Mouse (Mus musculus) olfactory bulb, adult 2 months (tissue): Measurements from ENCODE around the gene Cct7.

Source experiments
- CTCF ChIP-seq: fragments of 200-500 bp; IDR thresholded peaks from 2 replicates; pipeline ENCODE4 v1.5.1; 2012; ENCODE audit warnings: low read depth, mild to moderate bottlenecking, low read length, moderate library complexity; ENCODE audit not compliant: insufficient read depth
- POLR2A ChIP-seq: fragments of 200-500 bp; IDR thresholded peaks from 2 replicates; pipeline ENCODE4 v1.6.1; 2012; ENCODE audit warnings: mild to moderate bottlenecking, low read depth, low read length, moderate library complexity; ENCODE audit not compliant: insufficient read depth

DNA sequence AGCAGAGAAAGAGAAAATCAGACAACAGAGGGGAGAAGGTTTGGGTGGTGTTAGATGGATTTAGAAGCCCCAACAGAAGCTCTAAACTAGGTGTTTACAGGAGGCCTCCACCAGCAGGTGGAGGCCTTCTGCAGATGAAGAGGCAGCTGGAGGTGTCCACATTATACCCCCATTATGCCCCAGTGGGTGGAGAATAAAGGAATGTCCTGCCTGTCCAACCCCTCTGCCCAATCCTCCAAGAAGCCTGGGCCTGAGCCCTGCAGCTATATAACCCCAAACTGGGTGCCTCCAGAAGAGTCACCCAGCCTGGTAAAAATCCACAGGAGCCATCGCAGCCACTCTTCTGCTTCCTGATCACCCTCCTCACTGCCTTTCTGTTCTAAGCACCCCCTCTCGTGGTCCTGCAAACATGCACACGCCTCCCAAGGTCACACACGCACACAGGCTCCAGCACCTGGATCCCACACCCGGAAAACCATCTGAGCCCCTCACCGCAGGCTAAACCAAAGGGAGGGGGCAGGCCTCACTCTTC lies 50.3 kb downstream of the Cct7 start:
- TF ChIP-seq CTCF (no peak; the same call in 1 of the 2 replicates), POLR2A (no peak)
